Mouse (Mus musculus) limb, embryonic 12.5 days (tissue): ENCODE measurements around the gene Prm2. TPM values are rescaled to one million over a fixed set of nuclear protein-coding genes. Genes with fewer than 3 reads are reported as not detected.

Source experiments
- ATAC-seq: fragments of 200-750 bp; cut with Nextera tagmentation; 2 replicates; pipeline ENCODE4 v1.8.0; 2017; ENCODE audit warnings: low read depth, moderate TSS enrichment; ENCODE audit not compliant: insufficient number of reproducible peaks, insufficient read depth, low FRiP score, low TSS enrichment
- H3K27ac ChIP-seq: fragments of 300-500 bp; sonication (generic); 2 replicates; pipeline ENCODE4 v1.5.1; 2016; ENCODE audit warnings: mild to moderate bottlenecking, moderate library complexity
- H3K27me3 ChIP-seq: fragments of 300-500 bp; sonication (generic); 2 replicates; pipeline ENCODE4 v1.6.1; 2016; ENCODE audit warnings: mild to moderate bottlenecking, moderate library complexity
- H3K36me3 ChIP-seq: fragments of 300-500 bp; sonication (generic); 2 replicates; pipeline ENCODE4 v1.6.1; 2016; ENCODE audit warnings: mild to moderate bottlenecking, moderate library complexity
- H3K4me1 ChIP-seq: fragments of 300-500 bp; sonication (generic); replicated peaks from 2 replicates; pipeline ENCODE4 v1.6.1; 2016
- H3K4me2 ChIP-seq: fragments of 300-500 bp; sonication (generic); 2 replicates; pipeline ENCODE4 v1.6.1; 2016; ENCODE audit warnings: mild to moderate bottlenecking, moderate library complexity
- H3K4me3 ChIP-seq: fragments of 300-500 bp; sonication (generic); replicated peaks from 2 replicates; pipeline ENCODE4 v1.5.1; 2016; ENCODE audit warnings: mild to moderate bottlenecking
- H3K9ac ChIP-seq: fragments of 300-500 bp; sonication (generic); replicated peaks from 2 replicates; pipeline ENCODE4 v1.6.1; 2016; ENCODE audit warnings: mild to moderate bottlenecking, moderate library complexity
- H3K9me3 ChIP-seq: fragments of 300-500 bp; sonication (generic); 2 replicates; pipeline ENCODE4 v1.6.1; 2016; ENCODE audit warnings: mild to moderate bottlenecking, moderate library complexity
- WGBS: fragments of 180-500 bp; shearing (Covaris S2); methylation state at CpG from one replicate; pipeline ENCODE4 v1.1.7; 2016; 5-methylcytosine and 5-hydroxymethylcytosine counted together
- polyA plus RNA-seq: library from polyadenylated mRNA; unstranded; fragments of >200 nt; fragmentation: Nextera tagmentation; extraction: Ambion mirVana; gene quantifications from 2 replicates; pipeline ENCODE4 v1.2.1, GENCODE M21; 2016

Prm2 gene
- polyA plus RNA-seq, 1 experiment from 2014 or later = not detected

- H3K27ac ChIP-seq = peak within 1 kb of the TSS; percentile 98
- H3K9ac ChIP-seq = peak within 1 kb of the TSS; percentile 83
- ATAC-seq = peak; percentile 84
- peaks cover 57% of the 10 kb centered on the region for H3K4me1 ChIP-seq
- no peaks in the 10 kb centered on the region for H3K9me3 ChIP-seq
- H3K36me3 ChIP-seq = no peaks in the 10 kb centered on the region
- WGBS = under 1% methylated on average over 59 of the region's 59 CpGs
- peak within 1 kb of the TSS; percentile 67 for H3K4me3 ChIP-seq
- H3K27me3 ChIP-seq = peaks cover 7% of the 10 kb centered on the region; the same call in 1 of the 2 replicates
- peak within 1 kb of the TSS; percentile 99 for H3K4me2 ChIP-seq
Measured at GRCm38 (mm10) chr16:10785371-10786231, 10.3 kb downstream of the Prm2 start, which contains the start of gene Socs1. Gene Socs1 (minus strand): TSS chr16:10785536.

DNA sequence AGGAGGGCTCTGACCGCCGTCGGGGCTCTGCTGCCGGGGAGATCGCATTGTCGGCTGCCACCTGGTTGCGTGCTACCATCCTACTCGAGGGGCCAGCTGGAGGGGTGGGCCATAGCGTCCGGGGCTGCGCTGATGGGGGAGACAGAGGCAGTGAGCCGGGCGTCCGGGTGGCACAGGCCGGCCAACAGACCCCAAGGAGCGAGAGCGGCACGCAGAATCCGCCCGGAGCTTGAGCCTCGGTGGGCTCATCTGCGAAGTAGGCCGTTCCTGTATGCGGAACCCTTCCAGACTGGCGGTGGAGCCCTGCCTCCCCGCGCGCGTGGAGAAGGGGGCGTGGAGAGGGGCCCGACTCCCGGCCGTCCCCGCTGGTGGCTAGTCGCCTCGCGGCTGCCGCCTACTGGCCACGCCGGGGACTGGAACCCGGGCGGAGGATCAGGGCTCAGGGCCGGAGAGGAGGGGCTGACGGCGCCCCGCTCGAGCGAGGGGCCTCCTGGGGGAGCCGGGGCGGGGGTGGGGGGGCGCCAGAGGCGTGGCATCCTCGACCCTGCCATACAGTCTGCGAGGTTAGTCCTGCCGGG is 11.1 kb downstream of the Prm2 start:
- 0 out of 2 replicates have a peak, but pooled peaks cover 3% of the 10 kb centered on the region for H3K27me3 ChIP-seq
- peak; percentile 77 for ATAC-seq
- H3K4me1 ChIP-seq = peaks cover 64% of the 10 kb centered on the region
- under 1% methylated on average over 53 of the region's 55 CpGs for WGBS
- H3K9ac ChIP-seq = peak overlapping the region; percentile 83
- no peaks in the 10 kb centered on the region for H3K36me3 ChIP-seq
- H3K4me3 ChIP-seq = peak overlapping the region; percentile 67
- peak overlapping the region; percentile 99 for H3K4me2 ChIP-seq
- peak overlapping the region; percentile 98 for H3K27ac ChIP-seq
- H3K9me3 ChIP-seq = no peaks in the 10 kb centered on the region

DNA sequence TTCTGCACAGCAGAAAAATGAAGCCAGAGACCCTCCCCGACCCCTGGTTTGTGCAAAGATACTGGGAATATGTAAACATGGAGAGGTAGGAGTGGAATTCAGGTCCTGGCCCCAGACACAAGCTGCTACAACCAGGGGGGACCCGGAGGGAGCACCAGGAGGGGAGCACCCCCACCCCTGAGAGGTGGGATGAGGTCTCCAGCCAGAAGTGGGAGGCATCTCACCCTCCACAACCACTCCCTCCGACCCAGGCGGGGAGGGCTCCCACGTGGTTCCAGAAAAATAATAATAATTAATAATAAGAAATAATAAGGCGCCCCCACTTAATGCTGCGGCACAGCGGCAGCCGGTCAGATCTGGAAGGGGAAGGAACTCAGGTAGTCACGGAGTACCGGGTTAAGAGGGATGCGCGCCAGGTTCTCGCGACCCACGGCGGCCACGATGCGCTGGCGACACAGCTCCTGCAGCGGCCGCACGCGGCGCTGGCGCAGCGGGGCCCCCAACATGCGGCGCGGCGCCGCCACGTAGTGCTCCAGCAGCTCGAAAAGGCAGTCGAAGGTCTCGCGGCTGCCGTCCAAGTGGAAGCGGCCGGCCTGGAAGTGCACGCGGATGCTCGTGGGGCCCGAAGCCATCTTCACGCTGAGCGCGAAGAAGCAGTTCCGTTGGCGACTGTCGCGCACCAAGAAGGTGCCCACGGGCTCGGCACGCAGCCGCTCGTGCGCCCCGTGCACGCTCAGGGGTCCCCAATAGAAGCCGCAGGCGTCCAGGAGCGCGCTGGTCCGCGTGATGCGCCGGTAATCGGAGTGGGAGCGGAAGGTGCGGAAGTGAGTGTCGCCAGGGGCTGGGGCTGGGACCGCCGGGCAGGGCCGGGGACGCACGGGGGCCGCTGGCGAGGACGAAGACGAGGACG is 11.8 kb downstream of the Prm2 start:
- Histone ChIP-seq H3K4me2 (peak overlapping the region; percentile 99), H3K9ac (peak overlapping the region; percentile 83), H3K36me3 (no peaks in the 10 kb centered on the region), H3K27ac (peak overlapping the region; percentile 98), H3K4me3 (peak overlapping the region; percentile 67), H3K27me3 (0 out of 2 replicates have a peak, but pooled peaks cover 3% of the 10 kb centered on the region), H3K4me1 (peaks cover 64% of the 10 kb centered on the region), H3K9me3 (no peaks in the 10 kb centered on the region)
- WGBS = 2% methylated on average over 72 of the region's 81 CpGs
- peak; percentile 0; the same call in 1 of the 2 replicates for ATAC-seq

DNA sequence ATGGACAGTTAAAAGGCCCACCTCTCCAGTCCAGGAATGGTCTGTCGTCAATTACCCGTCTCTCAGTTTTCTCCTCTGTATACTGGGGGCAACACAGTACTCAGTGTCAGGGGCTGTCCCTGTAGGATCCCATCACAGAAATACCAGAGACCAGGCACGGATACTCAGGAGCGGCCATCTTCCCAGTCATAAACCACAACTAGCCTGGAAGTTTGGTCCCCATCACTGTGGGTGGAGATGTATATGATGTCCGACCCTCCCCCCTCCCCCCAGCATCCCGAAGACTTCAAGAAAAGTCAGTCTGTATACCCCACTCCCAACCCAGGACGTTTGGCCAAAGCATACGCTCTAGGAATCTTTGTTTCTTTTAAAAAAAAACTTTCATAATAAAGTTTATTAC is 12.5 kb downstream of the Prm2 start:
- peak overlapping the region; percentile 99 for H3K4me2 ChIP-seq

GRCm38 (mm10) chr16:10783152-10783434 is 12.8 kb downstream of the Prm2 start:
- Histone ChIP-seq H3K36me3 (no peaks in the 10 kb centered on the region), H3K9me3 (no peaks in the 10 kb centered on the region), H3K4me2 (peak overlapping the region; percentile 99), H3K4me3 (peak overlapping the region; percentile 67), H3K9ac (0 out of 2 replicates have a peak overlapping the region, but pooled peaks have one; percentile 31), H3K27me3 (0 out of 2 replicates have a peak, but pooled peaks cover 3% of the 10 kb centered on the region), H3K4me1 (peaks cover 64% of the 10 kb centered on the region), H3K27ac (no peak overlapping the region)
- WGBS = 27% methylated on average over 1 of the region's 1 CpGs
- no peak for ATAC-seq

More for the DNA sequence above, 12.5 kb downstream of the Prm2 start:
- Histone ChIP-seq H3K9me3 (no peaks in the 10 kb centered on the region), H3K36me3 (no peaks in the 10 kb centered on the region), H3K4me1 (peaks cover 64% of the 10 kb centered on the region), H3K9ac (0 out of 2 replicates have a peak overlapping the region, but pooled peaks have one; percentile 31), H3K4me3 (peak overlapping the region; percentile 67), H3K27ac (no peak overlapping the region), H3K27me3 (0 out of 2 replicates have a peak, but pooled peaks cover 3% of the 10 kb centered on the region)
- no peak for ATAC-seq
- 49% methylated on average over 8 of the region's 8 CpGs for WGBS

DNA sequence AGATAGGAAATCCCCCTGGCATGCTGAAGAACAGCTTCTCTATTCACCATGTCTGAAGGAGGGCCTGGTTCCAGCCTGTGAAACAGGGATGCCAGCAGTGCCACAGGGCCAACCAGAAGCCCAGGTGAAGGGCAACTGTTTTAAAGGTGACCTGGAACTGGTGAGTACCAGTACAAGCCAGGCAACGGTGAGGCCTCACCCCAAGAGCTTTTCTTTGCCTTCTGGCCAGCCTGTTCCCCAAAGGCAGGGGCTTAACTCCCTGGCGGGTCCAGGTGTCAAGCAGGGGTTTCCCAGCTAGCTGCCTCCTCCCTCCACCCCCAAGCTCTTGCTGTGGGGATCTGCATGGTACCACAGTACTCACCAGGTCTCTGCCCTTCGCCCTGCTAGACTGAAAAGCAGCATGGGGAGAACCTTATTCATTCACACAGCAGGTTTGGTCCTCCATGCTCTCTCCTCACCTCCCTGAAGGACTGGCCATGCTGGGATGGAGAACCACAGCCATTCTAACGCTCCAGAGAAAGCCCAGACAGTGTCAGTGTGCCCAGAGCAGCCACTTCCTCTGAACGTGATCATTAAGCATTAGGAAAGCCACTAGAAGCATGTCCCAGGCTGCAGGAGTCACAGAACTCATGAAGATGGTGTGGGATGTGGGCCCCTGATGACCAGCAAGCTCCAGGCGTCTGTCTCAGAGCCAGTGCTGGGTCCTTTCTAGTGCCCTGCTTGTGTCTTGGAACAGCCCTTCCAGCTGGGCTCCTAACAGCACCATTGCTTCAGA is 13.4 kb downstream of the Prm2 start:
- 0 out of 2 replicates have a peak, but pooled peaks cover 3% of the 10 kb centered on the region for H3K27me3 ChIP-seq
- no peaks in the 10 kb centered on the region for H3K36me3 ChIP-seq
- no peak for ATAC-seq
- peak overlapping the region; percentile 31; the same call in 1 of the 2 replicates for H3K9ac ChIP-seq
- WGBS = 44% methylated on average over 6 of the region's 6 CpGs
- H3K9me3 ChIP-seq = no peaks in the 10 kb centered on the region
- H3K4me1 ChIP-seq = peaks cover 64% of the 10 kb centered on the region
- H3K27ac ChIP-seq = peak overlapping the region; percentile 77
- H3K4me2 ChIP-seq = peak overlapping the region; percentile 99
- H3K4me3 ChIP-seq = peak overlapping the region; percentile 67

DNA sequence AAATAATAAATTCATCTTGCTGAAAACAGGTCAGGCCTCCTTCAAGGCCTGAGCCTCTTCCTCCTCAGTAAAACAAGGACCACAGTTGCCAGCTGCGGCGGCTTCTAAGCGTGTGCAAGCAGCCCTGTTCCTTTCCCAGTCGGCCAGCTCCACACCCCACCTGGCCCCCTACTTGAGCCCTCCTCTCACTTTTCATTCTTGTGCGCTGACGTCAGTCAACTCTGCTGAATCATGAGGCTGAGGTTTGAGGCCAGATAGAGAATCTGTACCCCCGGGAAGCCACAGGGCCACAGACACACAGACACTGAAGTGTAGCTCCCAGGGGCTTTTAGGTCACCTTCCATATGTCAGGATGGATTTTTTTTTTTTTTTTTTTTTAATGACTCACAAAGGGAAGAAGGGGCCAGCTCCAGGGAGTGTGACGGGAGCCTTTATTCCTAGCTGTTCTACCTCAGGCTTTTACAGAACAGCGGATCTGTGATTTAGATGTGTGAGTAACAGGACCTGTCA is 14.0 kb downstream of the Prm2 start:
- Histone ChIP-seq H3K27ac (peak overlapping the region; percentile 77), H3K9ac (no peak overlapping the region; the same call in 1 of the 2 replicates)

DNA sequence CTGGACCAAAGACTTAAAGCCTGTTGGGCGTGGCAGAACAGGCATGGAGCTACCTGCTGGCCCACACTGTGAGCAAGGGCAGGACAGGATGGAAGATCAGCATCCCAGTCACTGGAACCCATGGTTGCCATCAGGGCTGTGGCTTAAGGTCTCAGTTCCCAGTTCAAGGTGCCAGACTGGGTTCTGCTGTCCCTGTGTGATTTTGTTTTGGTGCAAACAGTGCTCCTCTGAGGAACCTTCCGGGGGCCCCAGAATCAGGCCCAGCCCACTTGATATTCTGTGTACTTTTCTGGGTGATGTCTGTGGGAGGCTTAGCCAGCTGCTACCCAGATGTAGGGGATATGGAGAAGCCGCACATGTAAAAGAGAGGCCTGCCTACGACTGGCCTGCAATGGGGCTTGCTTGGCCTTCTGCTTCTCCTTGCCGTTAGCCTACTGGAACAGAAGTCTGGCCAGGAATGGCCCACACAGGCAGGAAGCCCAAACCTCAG is 15.3 kb downstream of the Prm2 start:
- ATAC-seq = no peak
- H3K4me1 ChIP-seq = peaks cover 47% of the 10 kb centered on the region
- H3K9me3 ChIP-seq = no peaks in the 10 kb centered on the region
- H3K4me3 ChIP-seq = no peak overlapping the region
- H3K36me3 ChIP-seq = no peaks in the 10 kb centered on the region
- no peak overlapping the region for H3K9ac ChIP-seq
- no peak overlapping the region for H3K4me2 ChIP-seq
- 0 out of 2 replicates have a peak, but pooled peaks cover 3% of the 10 kb centered on the region for H3K27me3 ChIP-seq
- H3K27ac ChIP-seq = peak overlapping the region; percentile 77
- 50% methylated on average over 5 of the region's 5 CpGs for WGBS

More for the DNA sequence above, 14.0 kb downstream of the Prm2 start:
- WGBS = 26% methylated on average over 9 of the region's 9 CpGs
- peaks cover 60% of the 10 kb centered on the region for H3K4me1 ChIP-seq
- peak overlapping the region; percentile 67; the same call in 1 of the 2 replicates for H3K4me3 ChIP-seq
- no peak for ATAC-seq
- H3K36me3 ChIP-seq = no peaks in the 10 kb centered on the region
- H3K4me2 ChIP-seq = peak overlapping the region; percentile 99
- 0 out of 2 replicates have a peak, but pooled peaks cover 3% of the 10 kb centered on the region for H3K27me3 ChIP-seq
- H3K9me3 ChIP-seq = no peaks in the 10 kb centered on the region

- Histone ChIP-seq H3K36me3 (no peaks in the 10 kb centered on the region), H3K4me1 (peaks cover 27% of the 10 kb centered on the region), H3K27ac (no peak overlapping the region), H3K4me3 (no peak overlapping the region), H3K4me2 (no peak overlapping the region), H3K9me3 (no peaks in the 10 kb centered on the region), H3K27me3 (no peaks in the 10 kb centered on the region), H3K9ac (no peak overlapping the region)
- no peak for ATAC-seq
- WGBS = 74% methylated on average over 5 of the region's 5 CpGs
Measured at GRCm38 (mm10) chr16:10777579-10778160, 18.3 kb downstream of the Prm2 start.
